Mouse (Mus musculus) hindbrain, embryonic 16.5 days (tissue): Measurements from ENCODE around the gene Zcchc12. TPM values are rescaled to one million over a fixed set of nuclear protein-coding genes. Genes with fewer than 3 reads are reported as not detected.

Experiments
- ATAC-seq: fragments of 200-750 bp; cut with Nextera tagmentation; 2 replicates; pipeline ENCODE4 v1.8.0; 2017; ENCODE audit warnings: moderate TSS enrichment, moderate library complexity
- H3K27ac ChIP-seq: fragments of 300-500 bp; sonication (generic); 2 replicates; pipeline ENCODE4 v1.5.1; 2014; ENCODE audit warnings: low read depth, mild to moderate bottlenecking, control low read depth, low read length, moderate library complexity
- H3K27me3 ChIP-seq: fragments of 300-500 bp; sonication (generic); replicated peaks from 2 replicates; pipeline ENCODE4 v1.6.1; 2014; ENCODE audit warnings: low read length; ENCODE audit not compliant: control insufficient read depth, insufficient read depth
- H3K36me3 ChIP-seq: fragments of 300-500 bp; sonication (generic); 2 replicates; pipeline ENCODE4 v1.6.1; 2014; ENCODE audit warnings: mild to moderate bottlenecking, low read length, moderate library complexity, mixed read lengths; ENCODE audit not compliant: control insufficient read depth, insufficient read depth
- H3K4me1 ChIP-seq: fragments of 300-500 bp; sonication (generic); 2 replicates; pipeline ENCODE4 v1.6.1; 2014; ENCODE audit warnings: low read depth, low read length; ENCODE audit not compliant: control insufficient read depth, insufficient read depth
- H3K4me2 ChIP-seq: fragments of 300-500 bp; sonication (generic); 2 replicates; pipeline ENCODE4 v1.6.1; 2014; ENCODE audit warnings: mild to moderate bottlenecking, low read length, control low read depth, moderate library complexity
- H3K4me3 ChIP-seq: fragments of 300-500 bp; sonication (generic); 2 replicates; pipeline ENCODE4 v1.5.1; 2014; ENCODE audit warnings: mild to moderate bottlenecking, low read length, control low read depth, moderate library complexity
- H3K9ac ChIP-seq: fragments of 300-500 bp; sonication (generic); 2 replicates; pipeline ENCODE4 v1.6.1; 2014; ENCODE audit warnings: low read depth, mild to moderate bottlenecking, control low read depth, low read length, moderate library complexity
- H3K9me3 ChIP-seq: fragments of 300-500 bp; sonication (generic); 2 replicates; pipeline ENCODE4 v1.6.1; 2014; ENCODE audit warnings: mild to moderate bottlenecking, low read length, moderate library complexity; ENCODE audit not compliant: control insufficient read depth
- WGBS: fragments of 180-500 bp; shearing (Covaris S2); extraction: QIAGEN DNeasy Blood & Tissue Kit; methylation state at CpG from one replicate; pipeline ENCODE4 v1.1.7; 2014; 5-methylcytosine and 5-hydroxymethylcytosine counted together
- polyA plus RNA-seq: library from polyadenylated mRNA; unstranded; fragments of >200 nt; fragmentation: Nextera tagmentation; extraction: Ambion mirVana; gene quantifications from 2 replicates; pipeline ENCODE4 v1.2.1, GENCODE M21; 2015

The Zcchc12 gene
- 369 and 409 TPM in 2 replicates for polyA plus RNA-seq

- Histone ChIP-seq H3K36me3 (no peaks in the 10 kb centered on the region), H3K9ac (peak within 1 kb of the TSS; percentile 60), H3K4me2 (peak within 1 kb of the TSS; percentile 54), H3K27ac (peak within 1 kb of the TSS; percentile 75), H3K4me3 (peak within 1 kb of the TSS; percentile 47), H3K4me1 (no peaks in the 10 kb centered on the region; the same call in 1 of the 2 replicates), H3K9me3 (no peaks in the 10 kb centered on the region), H3K27me3 (no peaks in the 10 kb centered on the region)
- ATAC-seq: peak; percentile 89
- WGBS: 14% methylated on average over 28 of the region's 28 CpGs
These were observed at the start of gene Zcchc12 for GRCm38 (mm10) chrX:36195736-36196525. Gene Zcchc12 (plus strand): TSS chrX:36195904.

- no peak for ATAC-seq
- Histone ChIP-seq H3K27ac (no peak overlapping the region), H3K9ac (no peak overlapping the region), H3K4me3 (no peak overlapping the region), H3K4me2 (no peak overlapping the region), H3K27me3 (no peaks in the 10 kb centered on the region), H3K9me3 (no peaks in the 10 kb centered on the region), H3K36me3 (no peaks in the 10 kb centered on the region), H3K4me1 (no peaks in the 10 kb centered on the region)
- 75% methylated on average over 4 of the region's 4 CpGs for WGBS
These were observed 49.0 kb upstream of the Zcchc12 start for GRCm38 (mm10) chrX:36146746-36147145.

- no peak overlapping the region for H3K27ac ChIP-seq
- no peaks in the 10 kb centered on the region for H3K9me3 ChIP-seq
- no peaks in the 10 kb centered on the region for H3K36me3 ChIP-seq
- no peak overlapping the region for H3K4me3 ChIP-seq
- ATAC-seq: no peak
- no peaks in the 10 kb centered on the region for H3K4me1 ChIP-seq
- no peak overlapping the region for H3K4me2 ChIP-seq
- no peak overlapping the region for H3K9ac ChIP-seq
- H3K27me3 ChIP-seq: no peaks in the 10 kb centered on the region
These were observed 45.6 kb upstream of the Zcchc12 start for GRCm38 (mm10) chrX:36150100-36150499.

GRCm38 (mm10) chrX:36156677-36157076, 39.0 kb upstream of the Zcchc12 start:
- WGBS: 79% methylated on average over 2 of the region's 2 CpGs
- ATAC-seq: no peak
- Histone ChIP-seq H3K9me3 (no peaks in the 10 kb centered on the region), H3K27ac (no peak overlapping the region), H3K4me2 (no peak overlapping the region), H3K4me3 (no peak overlapping the region), H3K9ac (no peak overlapping the region), H3K27me3 (no peaks in the 10 kb centered on the region), H3K36me3 (no peaks in the 10 kb centered on the region), H3K4me1 (no peaks in the 10 kb centered on the region)

GRCm38 (mm10) chrX:36161567-36161966, 34.1 kb upstream of the Zcchc12 start:
- H3K9me3 ChIP-seq: no peaks in the 10 kb centered on the region
- no peak for ATAC-seq
- no peaks in the 10 kb centered on the region for H3K4me1 ChIP-seq
- 38% methylated on average over 4 of the region's 4 CpGs for WGBS
- no peak overlapping the region for H3K27ac ChIP-seq
- no peak overlapping the region for H3K4me2 ChIP-seq
- no peak overlapping the region for H3K4me3 ChIP-seq
- no peak overlapping the region for H3K9ac ChIP-seq
- no peaks in the 10 kb centered on the region for H3K27me3 ChIP-seq
- H3K36me3 ChIP-seq: no peaks in the 10 kb centered on the region

- H3K4me2 ChIP-seq: no peak overlapping the region
- ATAC-seq: no peak
- no peaks in the 10 kb centered on the region for H3K36me3 ChIP-seq
- H3K9me3 ChIP-seq: no peaks in the 10 kb centered on the region
- no peak overlapping the region for H3K27ac ChIP-seq
- no peak overlapping the region for H3K9ac ChIP-seq
- no peaks in the 10 kb centered on the region for H3K27me3 ChIP-seq
- no peak overlapping the region for H3K4me3 ChIP-seq
- H3K4me1 ChIP-seq: no peaks in the 10 kb centered on the region
These were observed 12.1 kb upstream of the Zcchc12 start for GRCm38 (mm10) chrX:36183625-36184024.

- Histone ChIP-seq H3K4me2 (no peak overlapping the region), H3K4me3 (no peak overlapping the region), H3K27me3 (no peaks in the 10 kb centered on the region), H3K4me1 (no peaks in the 10 kb centered on the region), H3K27ac (no peak overlapping the region), H3K36me3 (no peaks in the 10 kb centered on the region), H3K9me3 (no peaks in the 10 kb centered on the region), H3K9ac (no peak overlapping the region)
- peak; percentile 30; the same call in 1 of the 2 replicates for ATAC-seq
- WGBS: 55% methylated on average over 5 of the region's 5 CpGs
These were observed 9.7 kb upstream of the Zcchc12 start for GRCm38 (mm10) chrX:36186036-36186435.

GRCm38 (mm10) chrX:36186443-36186842, 9.3 kb upstream of the Zcchc12 start:
- no peak overlapping the region for H3K4me2 ChIP-seq

GRCm38 (mm10) chrX:36193951-36194350, 1.8 kb upstream of the Zcchc12 start:
- H3K27ac ChIP-seq: peak overlapping the region; percentile 70
- H3K4me3 ChIP-seq: no peak overlapping the region
- no peaks in the 10 kb centered on the region for H3K36me3 ChIP-seq
- H3K9me3 ChIP-seq: no peaks in the 10 kb centered on the region
- no peaks in the 10 kb centered on the region for H3K27me3 ChIP-seq
- peak overlapping the region; percentile 21; the same call in 1 of the 2 replicates for H3K4me2 ChIP-seq
- H3K9ac ChIP-seq: no peak overlapping the region
- ATAC-seq: peak; percentile 48
- H3K4me1 ChIP-seq: no peaks in the 10 kb centered on the region; the same call in 1 of the 2 replicates
- WGBS: 25% methylated on average over 6 of the region's 6 CpGs

More at GRCm38 (mm10) chrX:36186443-36186842, 9.3 kb upstream of the Zcchc12 start:
- Histone ChIP-seq H3K27me3 (no peaks in the 10 kb centered on the region), H3K27ac (no peak overlapping the region), H3K9ac (no peak overlapping the region), H3K36me3 (no peaks in the 10 kb centered on the region), H3K4me1 (no peaks in the 10 kb centered on the region), H3K4me3 (no peak overlapping the region), H3K9me3 (no peaks in the 10 kb centered on the region)
- peak; percentile 79 for ATAC-seq
- WGBS: 15% methylated on average over 6 of the region's 6 CpGs
